Mouse (Mus musculus): Measurements from ENCODE around the gene Trhr2. TPM values are rescaled to one million over a fixed set of nuclear protein-coding genes. Genes with fewer than 3 reads are reported as not detected.

Trhr2 gene
- polyA plus RNA-seq, 1 experiment = not detected

DNA sequence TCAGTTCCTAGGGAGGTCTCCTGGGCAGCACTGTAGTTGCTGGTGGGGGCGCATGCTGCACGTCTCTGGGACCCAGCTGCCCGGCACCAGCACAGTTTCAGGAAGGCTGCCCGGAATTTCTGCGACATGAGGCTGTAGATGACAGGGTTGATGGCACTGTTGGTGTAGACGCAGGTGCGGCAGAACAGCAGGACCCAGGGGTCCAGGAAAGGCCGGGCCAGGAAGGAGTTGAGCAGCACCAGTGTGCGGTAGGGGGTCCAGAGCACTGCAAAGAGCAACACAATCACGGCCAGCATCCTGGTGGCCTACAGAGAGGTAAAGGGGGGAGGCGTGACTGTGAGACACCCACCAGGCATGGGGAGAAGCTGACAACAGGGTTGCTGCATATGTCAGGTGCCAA lies 3.3 kb downstream of the Trhr2 start:
- 88% methylated on average over 11 of the region's 11 CpGs for WGBS

DNA sequence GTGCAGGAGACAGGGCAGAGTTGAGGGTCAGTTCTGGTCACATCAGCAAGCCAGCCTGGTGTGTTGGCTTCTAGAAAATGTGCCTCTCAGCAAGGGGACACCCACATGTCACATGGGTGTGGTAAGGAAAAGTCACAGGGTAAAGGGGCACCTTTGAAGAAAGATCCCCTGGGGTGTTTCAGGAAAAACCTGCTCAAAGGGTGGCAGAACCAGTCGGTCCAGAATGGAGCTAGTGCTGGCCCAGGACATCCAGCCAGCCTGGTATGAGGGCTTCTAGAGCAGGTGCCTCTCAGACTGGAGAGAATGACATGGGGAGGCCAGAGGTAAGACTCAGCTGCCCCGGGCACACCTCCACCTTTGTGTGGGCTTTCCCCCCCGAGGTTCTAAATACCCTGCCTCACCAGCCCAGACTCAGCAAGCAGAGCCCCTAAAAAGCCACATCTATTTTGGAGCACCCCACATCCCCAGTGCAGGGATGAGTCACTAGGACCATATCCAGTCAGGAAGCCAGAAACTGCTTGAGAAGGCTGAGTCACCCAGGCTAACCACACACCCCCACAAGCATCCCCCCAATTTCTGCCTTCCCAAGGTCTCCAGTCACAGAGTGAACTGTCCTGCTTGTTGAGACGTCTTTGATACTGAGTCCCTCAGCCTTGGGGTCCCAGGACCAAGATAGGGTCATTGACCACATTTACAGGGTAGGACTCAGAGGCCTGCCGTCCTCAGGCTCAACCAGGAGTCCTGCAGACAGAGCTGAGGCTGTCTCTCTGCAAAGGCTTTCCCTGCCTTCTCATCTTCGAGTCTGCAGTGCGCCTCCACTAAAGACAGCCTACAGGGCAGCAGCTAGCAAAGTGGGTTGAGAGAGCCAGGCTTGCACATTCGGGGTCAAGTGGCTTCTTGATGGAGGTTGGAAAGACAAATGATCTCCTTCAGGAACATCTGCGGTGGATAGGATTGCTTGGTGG lies 4.6 kb downstream of the Trhr2 start:
- 49% methylated on average over 9 of the region's 9 CpGs for WGBS
- no peak for DNase-seq (ENCODE audit: low read depth, low spot score)

More for the DNA sequence above, 3.3 kb downstream of the Trhr2 start:
- DNase-seq (ENCODE audit: low read depth, low spot score) = no peak

DNA sequence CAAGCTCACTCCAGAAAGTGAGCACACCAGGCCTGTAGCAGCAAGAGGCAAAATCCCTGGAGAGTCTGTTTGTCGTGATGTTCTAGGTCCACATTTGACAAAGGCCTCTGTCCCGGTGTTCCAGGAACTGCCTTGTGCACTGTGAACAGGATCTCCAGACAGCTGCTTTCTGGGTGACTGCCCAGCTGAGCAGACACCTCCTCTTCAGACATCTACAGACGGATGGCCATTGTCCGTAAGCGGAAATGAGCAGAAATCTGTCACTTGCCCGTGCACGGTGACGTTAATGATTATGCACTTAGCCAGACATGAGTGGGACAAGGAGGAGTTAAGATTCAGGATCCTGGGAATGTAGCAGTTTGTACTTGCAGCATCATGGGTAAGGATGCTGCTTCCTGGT lies 6.4 kb downstream of the Trhr2 start:
- no peak for DNase-seq (ENCODE audit: low read depth, low spot score)
- 66% methylated on average over 8 of the region's 8 CpGs for whole genome bisulfite sequencing

DNA sequence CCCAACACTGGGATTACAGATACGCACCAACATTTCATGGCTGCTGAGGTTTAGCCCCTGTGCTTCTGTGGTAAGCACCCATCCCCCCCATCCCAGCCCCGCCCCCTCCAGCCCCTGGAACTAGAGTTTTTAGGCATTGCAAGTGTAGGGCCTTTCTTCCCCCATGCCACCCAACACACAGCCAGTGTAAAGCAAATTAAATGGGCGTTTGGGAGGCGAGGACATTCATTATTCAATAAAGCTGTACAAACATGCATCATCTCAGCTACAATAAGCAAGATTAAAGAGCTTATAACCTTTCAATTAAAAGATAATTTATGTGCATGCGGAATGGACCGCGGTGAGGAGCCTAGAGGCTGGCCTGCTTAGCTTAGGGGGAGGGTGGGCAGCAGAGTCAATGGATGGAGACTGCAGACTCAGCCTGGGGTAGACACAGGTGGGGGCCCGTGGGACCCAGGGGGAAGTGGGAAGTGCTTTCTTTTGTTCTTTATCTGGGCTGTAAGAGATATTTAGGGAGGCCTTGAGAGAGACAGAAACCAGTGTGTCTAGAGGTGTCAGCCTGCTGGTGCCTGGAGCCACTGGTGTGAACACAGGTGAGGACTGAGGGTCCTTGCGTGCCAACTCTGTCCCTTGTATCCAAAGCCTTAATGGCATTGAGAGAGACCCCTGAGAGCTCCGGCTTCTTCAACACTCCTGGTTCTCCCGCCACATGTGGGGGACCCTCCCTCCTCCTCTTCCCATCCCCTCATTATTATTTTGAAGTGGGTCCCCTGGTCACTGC lies 10.0 kb downstream of the Trhr2 start:
- no peak for DNase-seq (ENCODE audit: low read depth, low spot score)

DNA sequence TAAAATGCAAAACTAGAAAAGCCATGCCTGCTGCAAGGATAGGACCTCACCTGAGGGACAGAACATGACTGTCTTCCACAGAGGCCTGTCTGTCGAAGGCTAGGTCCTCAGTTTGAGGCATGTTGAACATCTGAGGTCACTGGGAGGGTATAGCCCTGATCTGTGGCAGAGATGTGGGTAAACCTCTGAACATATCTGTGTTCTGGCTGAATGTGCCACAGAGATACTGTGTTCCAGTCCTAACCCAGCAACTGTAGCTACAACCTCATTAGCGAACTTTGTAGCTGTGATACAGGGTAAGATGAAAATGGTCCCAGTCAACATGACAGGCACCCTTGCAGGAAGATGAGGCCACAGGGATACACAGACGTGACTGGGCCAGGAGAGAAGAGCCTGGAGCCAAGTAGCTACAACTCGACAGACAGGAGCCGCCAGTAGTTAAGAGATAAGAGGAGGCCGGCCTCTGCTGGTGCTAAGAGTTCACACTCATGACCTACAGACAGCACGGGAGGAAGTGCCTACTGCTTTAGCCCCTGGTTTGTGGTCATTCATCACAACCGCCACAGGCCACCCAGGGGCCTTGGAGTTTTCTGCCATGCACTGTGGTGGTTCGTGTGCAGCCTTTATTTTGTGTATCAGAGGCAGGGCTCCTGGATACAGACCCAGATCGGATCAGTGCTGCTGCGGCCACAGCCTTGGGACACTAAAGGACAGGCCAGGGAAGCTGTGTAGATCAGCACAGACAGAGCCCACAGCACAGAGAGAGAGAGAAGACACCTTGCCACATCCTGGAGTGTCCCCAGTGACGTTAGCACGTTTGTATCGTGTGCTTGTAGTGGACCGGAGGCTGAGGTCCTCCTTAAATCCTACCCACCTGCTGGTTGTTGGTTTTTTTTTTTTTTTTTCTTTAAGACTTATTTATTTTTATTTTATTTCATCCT lies 10.9 kb downstream of the Trhr2 start:
- no peak for DNase-seq (ENCODE audit: low read depth, low spot score)
- 58% methylated on average over 15 of the region's 15 CpGs for WGBS

More for the DNA sequence above, 10.0 kb downstream of the Trhr2 start:
- 61% methylated on average over 11 of the region's 11 CpGs for WGBS

DNA sequence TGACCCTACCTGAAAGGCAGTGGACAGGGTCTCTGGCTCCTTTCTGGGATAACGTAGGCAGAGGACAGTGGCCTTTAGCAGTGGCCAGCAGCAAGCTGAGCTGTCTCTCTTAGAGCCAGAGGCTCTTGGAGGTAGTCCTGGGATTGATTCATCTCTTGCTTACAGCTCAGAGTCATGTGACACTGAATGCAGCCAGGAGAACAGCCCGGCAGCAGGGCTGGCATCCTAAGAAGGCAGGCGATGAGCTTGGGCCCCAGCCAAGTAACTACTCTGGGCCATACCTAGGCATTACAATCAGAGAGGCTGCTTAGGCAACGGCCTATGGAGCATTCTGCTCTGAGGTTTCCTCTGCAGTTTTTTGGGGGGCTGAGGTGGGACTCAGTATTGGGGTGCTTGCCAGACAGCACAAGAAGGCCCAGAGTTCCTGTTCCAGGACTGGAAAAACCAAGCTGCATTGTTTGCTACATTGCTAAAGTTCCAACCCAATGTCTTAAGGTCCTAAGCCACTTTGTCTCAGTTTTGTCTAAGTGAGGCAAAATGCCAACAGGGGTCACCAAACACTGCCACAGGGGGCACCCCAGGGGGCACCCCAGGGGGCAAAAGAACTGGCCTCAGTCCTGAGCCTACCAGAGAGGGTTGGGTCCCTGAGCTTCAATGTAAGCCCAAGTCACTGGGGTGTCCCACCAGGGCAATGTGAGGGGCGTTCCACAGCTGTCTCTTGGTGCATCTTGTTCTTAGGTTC lies 12.6 kb downstream of the Trhr2 start:
- 40% methylated on average over 5 of the region's 5 CpGs for WGBS
- no peak for DNase-seq (ENCODE audit: low read depth, low spot score)

DNA sequence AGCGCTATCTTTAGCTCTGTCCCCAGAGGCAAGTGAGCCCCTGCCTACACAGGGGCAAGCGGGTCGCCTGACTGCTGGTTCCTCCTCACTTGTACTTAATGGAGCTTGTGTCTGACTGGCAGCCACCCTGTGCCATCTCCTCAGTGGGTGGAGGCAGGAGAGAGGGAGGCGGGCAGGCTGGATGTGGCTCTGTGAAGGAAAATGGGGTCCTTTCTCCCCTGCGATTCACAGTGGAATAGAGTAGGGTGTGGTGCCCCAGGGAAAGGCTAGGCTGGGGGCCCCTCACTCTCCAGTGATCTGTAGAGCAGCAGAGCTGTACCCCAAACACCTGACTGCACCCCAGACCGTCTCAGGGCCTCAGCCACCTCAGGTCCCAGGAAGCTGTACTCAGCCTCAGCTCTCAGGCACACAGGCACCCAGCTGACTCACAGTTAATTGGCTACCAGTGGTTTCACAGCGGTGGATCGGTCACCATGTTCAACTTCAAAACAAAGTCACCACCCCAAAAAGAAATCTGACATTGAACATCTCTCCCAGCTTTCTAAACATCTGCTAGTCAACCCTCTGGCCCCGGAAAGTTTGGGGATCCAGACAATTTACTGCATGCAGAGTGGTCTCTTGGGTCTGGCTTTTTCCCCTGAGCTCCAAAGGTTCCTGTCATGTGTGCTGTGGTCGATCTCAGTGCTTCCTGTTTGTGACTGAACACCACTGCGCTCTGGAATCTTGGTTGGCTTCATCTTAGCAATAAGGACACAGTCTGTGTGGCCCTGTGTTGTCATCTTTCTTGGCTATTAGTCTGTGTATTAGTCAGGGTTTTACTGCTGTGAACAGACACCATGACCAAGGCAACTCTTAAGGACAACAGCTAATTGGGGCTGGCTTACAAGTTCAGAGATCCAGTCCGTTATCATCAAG lies 15.1 kb downstream of the Trhr2 start:
- no peak for DNase-seq (ENCODE audit: low read depth, low spot score)

DNA sequence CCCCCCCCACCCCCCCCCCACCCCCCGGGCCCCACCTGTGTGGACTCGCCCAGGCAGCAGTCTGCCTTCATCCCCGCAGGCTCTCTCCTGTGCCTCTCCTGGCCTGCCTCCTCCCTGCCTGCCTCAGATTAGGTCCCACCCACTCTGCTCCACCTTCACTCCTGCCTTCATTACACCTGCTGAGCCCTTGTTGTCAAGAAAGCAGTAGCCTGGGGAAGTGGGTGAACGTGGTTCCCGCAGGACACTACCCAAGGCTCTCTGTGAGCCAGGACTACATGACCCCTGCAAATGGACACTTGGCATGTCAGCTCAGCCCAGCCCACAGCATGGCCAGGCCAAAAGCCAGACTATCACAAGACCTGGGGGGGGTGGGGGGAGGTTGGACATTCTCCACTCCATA lies 16.3 kb downstream of the Trhr2 start:
- no peak for DNase-seq (ENCODE audit: low read depth, low spot score)
- 6% methylated on average over 2 of the region's 5 CpGs for WGBS

More for the DNA sequence above, 15.1 kb downstream of the Trhr2 start:
- 73% methylated on average over 12 of the region's 12 CpGs for WGBS

DNA sequence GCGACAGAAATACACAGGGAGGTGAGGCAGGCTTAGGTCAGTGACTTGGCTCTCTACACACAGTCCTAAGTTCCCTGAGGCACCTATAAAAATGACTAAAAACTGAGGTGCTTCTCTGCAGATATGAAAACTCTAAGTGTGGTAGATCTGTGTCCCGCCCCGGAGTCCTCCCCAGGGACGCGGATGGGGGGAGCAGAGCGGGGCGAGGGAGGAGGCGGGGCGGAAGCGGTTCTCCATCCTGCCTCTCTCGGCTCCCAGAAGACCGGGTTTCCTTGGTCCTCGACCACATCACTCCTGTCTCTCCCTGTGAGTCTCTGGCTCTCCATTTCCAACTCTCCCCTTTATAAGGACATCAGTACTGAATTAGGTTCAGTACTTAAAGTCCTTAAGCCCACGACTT lies 16.8 kb downstream of the Trhr2 start:
- WGBS = under 1% methylated on average over 14 of the region's 14 CpGs
- no peak for DNase-seq (ENCODE audit: low read depth, low spot score)

DNA sequence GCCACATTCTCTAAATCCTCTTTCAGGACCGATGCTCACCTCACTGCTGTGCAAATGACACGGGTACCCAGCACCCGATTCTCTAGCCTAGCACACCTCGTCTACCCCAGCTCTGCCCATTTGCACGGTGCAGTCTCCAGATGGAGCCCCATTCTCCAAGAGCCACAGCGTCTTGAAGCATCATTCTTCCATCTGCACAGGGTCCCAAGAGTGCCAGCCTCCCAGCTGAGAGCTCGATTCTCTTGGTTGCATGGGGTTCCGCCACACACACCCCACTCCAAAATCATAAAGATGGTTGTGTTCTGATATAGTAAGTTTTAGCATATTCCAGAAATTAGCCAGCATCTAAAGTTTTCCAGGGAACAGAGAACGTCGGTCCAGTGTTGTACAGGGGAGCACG lies 17.2 kb downstream of the Trhr2 start:
- 6% methylated on average over 11 of the region's 11 CpGs for WGBS
- DNase-seq (ENCODE audit: low read depth, low spot score) = no peak

DNA sequence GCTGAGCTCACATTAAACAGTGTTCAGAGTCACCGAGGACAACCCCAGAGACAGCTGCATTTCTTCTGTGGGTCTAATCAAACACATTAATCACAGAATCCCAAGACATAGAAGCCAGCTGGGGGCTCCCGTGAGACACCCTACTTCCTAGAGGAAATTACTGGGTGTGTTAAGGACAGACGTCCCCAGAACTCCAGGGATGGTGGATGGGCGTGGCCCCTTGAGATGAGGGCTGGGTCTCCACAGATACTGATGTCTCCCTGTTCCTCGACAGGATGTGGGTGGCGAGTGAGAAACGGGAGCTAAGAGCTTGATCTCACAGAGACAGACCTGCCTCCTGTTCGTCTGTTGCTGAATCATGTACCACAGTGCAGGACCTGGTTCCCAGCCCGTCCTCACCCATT lies 17.7 kb downstream of the Trhr2 start:
- DNase-seq (ENCODE audit: low read depth, low spot score) = no peak
- WGBS = 2% methylated on average over 9 of the region's 9 CpGs

DNA sequence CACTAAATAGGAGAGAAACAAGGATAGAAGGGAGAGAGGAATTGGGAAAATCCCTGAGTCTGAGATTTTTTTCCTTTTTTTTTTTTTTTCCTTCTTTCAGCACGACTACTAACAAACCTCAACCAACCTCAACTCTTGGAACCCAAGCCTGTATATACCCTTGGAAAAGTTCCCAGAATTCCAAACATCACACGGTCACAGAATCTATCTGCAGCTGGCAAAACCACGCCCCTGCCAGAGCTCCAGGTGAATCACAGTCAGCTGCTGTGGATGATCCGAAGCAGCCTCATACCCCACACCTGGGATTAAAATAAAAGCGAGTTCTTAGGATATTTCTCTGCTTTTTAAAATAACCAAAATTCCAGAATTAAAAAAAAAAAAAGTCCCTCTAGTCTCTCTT lies 18.2 kb downstream of the Trhr2 start:
- no peak for DNase-seq (ENCODE audit: low read depth, low spot score)
- WGBS = 13% methylated on average over 5 of the region's 5 CpGs

DNA sequence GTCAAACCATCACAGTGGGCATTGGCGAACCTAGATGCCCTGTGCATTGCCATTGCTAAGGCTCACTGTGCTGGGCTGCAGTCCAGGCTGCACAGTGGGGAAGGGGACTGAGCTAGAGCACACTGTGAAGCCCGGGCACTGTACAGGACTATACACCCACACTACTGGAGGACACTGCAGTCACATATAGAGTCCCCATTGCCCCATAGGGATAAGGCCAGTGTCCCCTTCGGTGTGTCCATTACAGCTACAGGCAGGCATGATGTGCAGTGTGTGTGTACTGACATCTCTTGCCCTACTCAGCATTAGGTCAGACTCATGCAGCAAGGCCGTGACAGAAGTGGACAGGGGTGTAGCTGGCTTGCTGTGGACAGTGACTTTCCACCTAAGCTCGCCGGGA lies 18.8 kb downstream of the Trhr2 start:
- whole genome bisulfite sequencing = 82% methylated on average over 6 of the region's 6 CpGs
- no peak for DNase-seq (ENCODE audit: low read depth, low spot score)

DNA sequence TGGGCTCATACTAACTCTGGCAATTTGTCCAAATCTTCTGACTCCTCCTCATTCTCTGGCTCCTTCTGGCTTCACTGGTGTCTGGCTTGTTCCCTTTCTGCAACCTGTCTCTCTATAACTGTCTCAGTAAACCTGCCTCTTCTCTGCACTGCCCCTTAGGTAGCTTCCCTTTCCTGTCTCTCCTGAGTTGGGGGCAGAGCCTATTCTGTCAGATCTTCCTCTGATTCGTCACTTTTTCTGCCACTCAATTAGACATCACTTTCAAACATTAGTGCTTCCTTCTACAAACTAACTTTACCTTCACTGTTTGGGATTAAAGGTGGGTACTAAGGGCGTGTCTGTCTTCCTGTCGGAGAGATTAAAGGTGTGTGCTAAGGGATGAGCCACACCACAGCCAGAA lies 19.8 kb downstream of the Trhr2 start:
- no peak for DNase-seq (ENCODE audit: low read depth, low spot score)
- 69% methylated on average over 3 of the region's 3 CpGs for WGBS

DNA sequence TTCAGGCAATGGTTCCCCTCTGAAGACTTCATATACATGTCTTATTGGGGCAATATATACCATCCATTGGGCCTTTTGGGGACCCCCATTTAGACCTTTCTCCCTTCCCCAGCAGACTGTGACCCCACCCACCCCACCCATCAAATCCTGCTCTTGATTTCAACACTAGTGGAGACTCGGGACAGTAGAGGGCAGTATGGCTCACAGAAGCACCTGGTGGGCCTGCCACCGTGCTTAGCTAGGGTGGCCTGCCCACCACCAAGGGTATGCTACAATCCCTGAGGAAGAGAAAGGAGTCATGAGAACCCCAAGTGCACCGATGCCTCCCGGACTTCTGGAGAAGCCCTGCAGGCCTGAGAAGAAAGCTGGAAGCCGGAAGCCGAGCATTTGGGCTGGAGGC lies 21.7 kb downstream of the Trhr2 start:
- no peak for DNase-seq (ENCODE audit: low read depth, low spot score)
- 60% methylated on average over 6 of the region's 6 CpGs for WGBS

DNA sequence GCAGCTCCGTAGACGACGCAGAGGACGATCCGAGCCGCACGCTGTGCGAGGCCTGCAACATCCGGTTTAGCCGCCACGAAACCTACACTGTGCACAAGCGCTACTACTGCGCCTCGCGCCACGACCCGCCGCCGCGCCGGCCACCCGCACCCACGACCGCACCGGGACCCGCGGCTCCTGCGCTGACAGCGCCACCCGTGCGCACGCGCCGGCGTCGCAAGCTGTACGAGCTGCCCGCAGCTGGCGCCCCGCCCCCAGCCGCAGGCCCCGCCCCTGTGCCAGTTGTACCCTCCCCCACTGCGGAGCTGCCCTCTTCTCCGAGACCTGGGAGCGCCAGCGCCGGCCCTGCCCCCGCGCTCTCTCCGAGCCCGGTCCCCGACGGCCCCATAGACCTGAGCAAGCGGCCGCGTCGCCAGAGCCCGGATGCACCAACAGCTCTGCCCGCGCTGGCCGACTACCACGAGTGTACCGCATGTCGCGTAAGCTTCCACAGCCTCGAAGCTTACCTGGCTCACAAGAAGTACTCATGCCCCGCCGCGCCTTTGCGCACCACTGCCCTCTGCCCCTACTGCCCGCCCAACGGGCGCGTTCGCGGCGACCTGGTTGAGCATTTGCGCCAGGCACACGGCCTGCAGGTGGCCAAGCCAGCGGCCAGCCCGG lies 24.2 kb downstream of the Trhr2 start:
- no peak for DNase-seq (ENCODE audit: low read depth, low spot score)
- WGBS = 27% methylated on average over 81 of the region's 81 CpGs

DNA sequence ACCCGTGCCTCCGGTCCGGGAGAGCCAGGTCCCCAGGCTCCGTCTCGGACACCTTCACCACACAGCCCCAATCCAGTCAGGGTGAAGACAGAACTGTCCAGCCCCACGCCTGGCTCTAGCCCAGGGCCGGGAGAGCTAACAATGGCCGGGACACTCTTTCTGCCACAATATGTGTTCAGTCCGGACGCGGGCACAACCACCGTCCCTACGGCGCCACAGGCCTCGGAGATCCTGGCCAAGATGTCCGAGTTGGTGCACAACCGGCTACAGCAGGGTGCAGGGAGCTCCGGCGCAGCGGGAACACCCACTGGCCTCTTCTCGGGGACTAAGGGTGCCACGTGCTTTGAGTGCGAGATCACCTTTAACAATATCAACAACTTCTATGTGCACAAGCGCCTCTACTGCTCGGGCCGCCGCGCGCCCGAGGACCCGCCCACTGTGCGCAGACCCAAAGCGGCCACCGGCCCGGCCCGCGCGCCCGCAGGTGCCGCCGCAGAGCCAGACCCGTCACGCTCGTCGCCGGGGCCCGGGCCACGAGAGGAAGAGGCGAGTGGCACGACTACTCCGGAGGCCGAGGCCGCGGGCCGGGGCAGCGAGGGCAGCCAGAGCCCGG lies 24.8 kb downstream of the Trhr2 start:
- 32% methylated on average over 57 of the region's 57 CpGs for WGBS

More for the DNA sequence above, 24.8 kb downstream of the Trhr2 start:
- DNase-seq (ENCODE audit: low read depth, low spot score) = no peak

Data from large intestine, adult 2 months (tissue).